Mouse (Mus musculus): ENCODE data around the gene Dlg5. TPM values are rescaled to one million over a fixed set of nuclear protein-coding genes. Genes with fewer than 3 reads are reported as not detected.

Dlg5 gene
- polyA plus RNA-seq, 1 experiment from 2014 or later: 19.3 TPM

DNA sequence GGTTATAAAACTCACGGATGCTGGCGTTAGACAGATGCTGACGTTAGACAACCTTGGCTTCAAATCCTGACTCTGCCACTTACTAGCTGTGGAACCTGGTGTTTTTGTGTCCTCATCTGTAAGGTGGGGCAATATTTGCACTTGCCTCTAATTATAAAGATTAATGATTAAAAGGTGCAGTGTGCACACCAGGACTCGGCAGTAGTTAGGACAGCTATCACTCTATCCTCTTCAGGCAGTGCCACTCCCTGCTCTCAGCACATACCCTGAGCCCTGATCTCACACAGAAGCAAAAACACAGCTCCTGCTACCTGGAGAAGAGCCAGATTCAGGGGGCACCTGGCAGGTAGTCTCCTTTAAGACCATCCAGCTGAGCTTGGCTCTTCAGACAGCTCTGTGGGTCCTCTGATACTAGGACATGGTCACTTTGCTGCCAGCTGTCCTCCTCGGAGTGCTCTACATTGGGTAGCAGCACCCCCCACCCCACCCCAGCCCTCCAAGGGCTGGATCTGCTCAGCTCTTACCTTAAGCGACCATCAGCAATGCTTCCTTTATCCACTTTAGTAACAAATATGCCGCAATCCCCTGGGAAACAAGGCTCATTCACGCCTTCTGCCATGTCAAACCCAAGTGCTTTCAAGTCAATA is 80.9 kb downstream of the Dlg5 start:
- no peak for DNase-seq (ENCODE audit: low spot score, missing footprints)

DNA sequence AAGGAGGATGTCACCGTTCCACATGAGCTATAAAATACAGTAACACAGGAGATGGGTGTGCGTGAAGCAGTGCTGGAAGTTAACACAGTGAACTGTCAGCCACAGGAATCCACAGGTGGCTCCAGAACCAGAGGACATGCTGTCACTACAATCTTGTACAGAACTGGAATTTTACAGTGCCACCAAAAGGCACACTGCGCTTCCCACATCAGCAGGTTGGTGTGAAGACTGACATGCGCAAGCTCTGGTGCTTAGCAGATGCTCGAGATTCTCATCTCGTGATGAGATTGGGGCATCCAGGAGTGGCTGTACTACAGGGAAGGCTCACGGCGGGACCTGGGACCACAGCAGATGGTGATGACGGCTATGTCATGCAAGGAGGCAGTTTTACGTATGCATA is 82.9 kb downstream of the Dlg5 start:
- DNase-seq (ENCODE audit: low spot score, missing footprints): no peak

More for the DNA sequence above, 80.9 kb downstream of the Dlg5 start:
- Histone ChIP-seq H3K4me3 (ENCODE audit: low read depth, low read length) (no peak overlapping the region), H3K4me1 (ENCODE audit: control insufficient read depth, insufficient read depth, low read length) (no peaks in the 10 kb centered on the region), H3K27me3 (ENCODE audit: control insufficient read depth, insufficient read depth, low read length) (no peaks in the 10 kb centered on the region), H3K9me3 (ENCODE audit: control insufficient read depth, low read length) (no peaks in the 10 kb centered on the region), H3K9ac (ENCODE audit: low read length) (no peak overlapping the region), H3K36me3 (ENCODE audit: control insufficient read depth, insufficient read depth, low read length) (peaks cover 11% of the 10 kb centered on the region), H3K27ac (ENCODE audit: low read depth, low read length) (no peak overlapping the region), H3K4me2 (no peak overlapping the region)
- no peak for ATAC-seq (ENCODE audit: low FRiP score)
- 88% methylated on average over 8 of the region's 8 CpGs for WGBS

DNA sequence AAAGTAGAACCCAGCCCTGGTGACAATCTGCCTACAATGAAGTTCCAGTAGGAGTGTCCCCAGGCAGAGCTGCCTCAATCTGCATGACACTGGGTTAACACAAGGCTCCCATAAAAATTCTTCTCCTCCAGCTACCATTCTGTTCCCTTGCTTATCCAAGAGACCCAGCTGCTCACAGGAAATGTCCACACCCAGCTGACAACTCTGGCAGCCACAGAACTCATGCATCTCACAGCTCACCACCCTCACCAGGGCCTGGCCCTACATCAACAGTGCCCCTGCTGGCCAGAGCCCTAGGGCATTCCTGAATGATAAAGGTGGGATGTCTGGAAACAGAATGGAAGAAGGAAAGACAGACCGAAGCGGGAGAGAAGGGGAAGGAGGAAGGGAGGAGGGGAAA is 96.8 kb downstream of the Dlg5 start:
- H3K27me3 ChIP-seq (ENCODE audit: control insufficient read depth, insufficient read depth, low read length): no peaks in the 10 kb centered on the region
- no peak overlapping the region for H3K4me2 ChIP-seq
- 87% methylated on average over 2 of the region's 2 CpGs for WGBS
- peaks cover 8% of the 10 kb centered on the region for H3K4me1 ChIP-seq (ENCODE audit: control insufficient read depth, insufficient read depth, low read length)
- H3K4me3 ChIP-seq (ENCODE audit: low read depth, low read length): no peak overlapping the region
- ATAC-seq (ENCODE audit: low FRiP score): no peak
- no peak overlapping the region for H3K27ac ChIP-seq (ENCODE audit: low read depth, low read length)
- DNase-seq (ENCODE audit: low spot score, missing footprints): no peak
- H3K36me3 ChIP-seq (ENCODE audit: control insufficient read depth, insufficient read depth, low read length): peaks cover 10% of the 10 kb centered on the region; the same call in 1 of the 2 replicates
- H3K9ac ChIP-seq (ENCODE audit: low read length): no peak overlapping the region
- H3K9me3 ChIP-seq (ENCODE audit: control insufficient read depth, low read length): no peaks in the 10 kb centered on the region

More for the DNA sequence above, 82.9 kb downstream of the Dlg5 start:
- WGBS: 94% methylated on average over 10 of the region's 10 CpGs
- Histone ChIP-seq H3K36me3 (ENCODE audit: control insufficient read depth, insufficient read depth, low read length) (peaks cover 9% of the 10 kb centered on the region), H3K4me1 (ENCODE audit: control insufficient read depth, insufficient read depth, low read length) (no peaks in the 10 kb centered on the region), H3K4me2 (no peak overlapping the region), H3K4me3 (ENCODE audit: low read depth, low read length) (no peak overlapping the region), H3K9me3 (ENCODE audit: control insufficient read depth, low read length) (no peaks in the 10 kb centered on the region), H3K9ac (ENCODE audit: low read length) (no peak overlapping the region), H3K27ac (ENCODE audit: low read depth, low read length) (no peak overlapping the region), H3K27me3 (ENCODE audit: control insufficient read depth, insufficient read depth, low read length) (no peaks in the 10 kb centered on the region)
- no peak for ATAC-seq (ENCODE audit: low FRiP score)

DNA sequence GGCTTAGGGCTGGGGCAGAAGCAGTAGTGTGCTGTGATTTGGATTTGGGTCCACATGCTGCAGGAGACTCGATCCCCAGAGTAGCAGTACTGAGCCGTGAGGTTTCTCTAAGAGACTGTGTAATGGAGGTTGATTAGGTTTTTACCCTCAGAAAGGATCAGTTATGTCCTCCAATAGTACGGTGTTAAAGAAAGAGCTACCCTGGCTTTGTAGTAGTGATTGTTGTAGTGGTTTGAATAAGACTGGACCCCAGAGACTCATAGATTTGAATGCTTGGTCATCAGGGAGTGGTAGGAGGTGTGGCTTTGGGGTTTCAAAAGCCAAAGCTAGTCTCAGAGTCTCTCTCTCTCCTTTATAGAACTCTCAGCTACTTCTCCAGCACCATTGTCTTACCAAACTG is 100.9 kb downstream of the Dlg5 start:
- 73% methylated on average over 3 of the region's 3 CpGs for WGBS
- no peak for ATAC-seq (ENCODE audit: low FRiP score)
- no peaks in the 10 kb centered on the region for H3K27me3 ChIP-seq (ENCODE audit: control insufficient read depth, insufficient read depth, low read length)
- H3K4me2 ChIP-seq: no peak overlapping the region
- H3K27ac ChIP-seq (ENCODE audit: low read depth, low read length): no peak overlapping the region
- no peak overlapping the region for H3K9ac ChIP-seq (ENCODE audit: low read length)
- no peaks in the 10 kb centered on the region for H3K9me3 ChIP-seq (ENCODE audit: control insufficient read depth, low read length)
- no peak overlapping the region for H3K4me3 ChIP-seq (ENCODE audit: low read depth, low read length)
- H3K4me1 ChIP-seq (ENCODE audit: control insufficient read depth, insufficient read depth, low read length): peaks cover 8% of the 10 kb centered on the region
- peaks cover 9% of the 10 kb centered on the region; the same call in 1 of the 2 replicates for H3K36me3 ChIP-seq (ENCODE audit: control insufficient read depth, insufficient read depth, low read length)
- no peak for DNase-seq (ENCODE audit: low spot score, missing footprints)

DNA sequence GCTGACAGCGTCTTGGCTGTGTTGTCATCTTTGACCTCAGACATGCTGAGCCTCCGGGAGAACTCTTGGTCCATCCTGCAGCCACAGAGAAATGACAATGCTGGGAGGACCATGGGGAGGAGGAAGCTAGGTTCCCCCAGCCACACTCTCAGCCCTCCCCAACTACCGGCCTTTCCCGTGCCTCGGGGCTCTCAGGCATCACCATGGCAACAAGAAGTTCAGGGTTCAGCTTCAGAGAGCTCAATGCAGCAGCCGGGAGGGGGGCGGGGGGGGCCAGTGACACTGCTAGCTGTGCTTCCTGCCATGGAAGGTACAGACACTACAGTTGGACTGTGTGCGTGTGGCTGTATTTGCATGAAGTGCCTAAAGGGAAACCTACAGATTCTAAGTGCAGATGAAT is 101.3 kb downstream of the Dlg5 start:
- no peak overlapping the region for H3K27ac ChIP-seq (ENCODE audit: low read depth, low read length)
- H3K4me2 ChIP-seq: no peak overlapping the region
- peaks cover 7% of the 10 kb centered on the region; the same call in 1 of the 2 replicates for H3K36me3 ChIP-seq (ENCODE audit: control insufficient read depth, insufficient read depth, low read length)
- peak; percentile 75 for ATAC-seq (ENCODE audit: low FRiP score)
- WGBS: 22% methylated on average over 8 of the region's 8 CpGs
- H3K27me3 ChIP-seq (ENCODE audit: control insufficient read depth, insufficient read depth, low read length): no peaks in the 10 kb centered on the region
- H3K4me1 ChIP-seq (ENCODE audit: control insufficient read depth, insufficient read depth, low read length): peaks cover 8% of the 10 kb centered on the region
- H3K9ac ChIP-seq (ENCODE audit: low read length): no peak overlapping the region
- no peak overlapping the region for H3K4me3 ChIP-seq (ENCODE audit: low read depth, low read length)
- DNase-seq (ENCODE audit: low spot score, missing footprints): peak; percentile 88
- no peaks in the 10 kb centered on the region for H3K9me3 ChIP-seq (ENCODE audit: control insufficient read depth, low read length)

DNA sequence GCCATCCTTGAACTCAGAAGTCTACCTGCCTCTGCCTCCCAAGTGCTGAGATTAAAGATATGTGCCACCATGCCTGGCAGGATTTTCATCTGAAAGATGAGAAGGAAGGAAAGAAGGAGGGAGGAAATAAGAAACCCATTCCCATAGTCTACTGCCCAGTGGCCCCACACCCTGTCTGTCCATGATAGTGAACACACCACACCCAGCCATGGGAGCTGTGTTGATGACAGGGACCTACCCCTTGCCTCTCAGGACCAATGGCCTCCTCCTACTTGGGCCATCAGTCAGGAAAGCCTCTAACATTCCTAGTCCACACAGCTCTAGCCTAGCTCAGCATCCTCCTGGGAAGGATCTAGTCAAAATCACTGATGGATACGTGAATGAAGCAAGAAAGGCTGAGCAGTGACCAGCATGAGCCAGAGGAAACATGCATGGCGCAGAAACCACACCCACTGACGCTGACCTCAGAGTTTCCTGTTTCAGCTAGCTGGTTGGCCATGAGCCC is 102.7 kb downstream of the Dlg5 start:
- no peaks in the 10 kb centered on the region for H3K27me3 ChIP-seq (ENCODE audit: control insufficient read depth, insufficient read depth, low read length)
- DNase-seq (ENCODE audit: low spot score, missing footprints) (no peak), ATAC-seq (ENCODE audit: low FRiP score) (no peak)
- no peaks in the 10 kb centered on the region for H3K9me3 ChIP-seq (ENCODE audit: control insufficient read depth, low read length)
- no peak overlapping the region for H3K9ac ChIP-seq (ENCODE audit: low read length)
- H3K4me2 ChIP-seq: no peak overlapping the region
- H3K4me1 ChIP-seq (ENCODE audit: control insufficient read depth, insufficient read depth, low read length): peaks cover 8% of the 10 kb centered on the region
- H3K36me3 ChIP-seq (ENCODE audit: control insufficient read depth, insufficient read depth, low read length): peaks cover 6% of the 10 kb centered on the region; the same call in 1 of the 2 replicates
- WGBS: 90% methylated on average over 3 of the region's 3 CpGs
- H3K4me3 ChIP-seq (ENCODE audit: low read depth, low read length): no peak overlapping the region
- H3K27ac ChIP-seq (ENCODE audit: low read depth, low read length): no peak overlapping the region

DNA sequence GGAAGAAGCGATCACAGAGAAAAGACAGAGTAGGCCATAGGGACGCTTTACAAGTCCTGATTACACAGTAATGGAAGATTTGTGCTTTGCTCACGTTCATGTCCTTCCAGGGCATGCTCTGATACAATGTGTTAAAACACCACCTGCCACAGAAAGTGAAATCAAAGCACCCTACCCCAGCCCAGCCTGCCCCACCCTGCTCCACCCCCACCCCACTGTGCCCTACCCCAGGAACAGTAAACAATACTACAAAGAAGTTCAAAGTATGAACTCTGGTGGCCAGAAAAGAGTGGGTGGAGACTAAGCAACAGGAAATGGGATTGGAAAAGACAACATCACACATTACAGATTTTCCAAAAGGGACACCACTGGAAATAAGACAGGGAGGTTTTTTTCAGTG is 104.0 kb downstream of the Dlg5 start:
- H3K36me3 ChIP-seq (ENCODE audit: control insufficient read depth, insufficient read depth, low read length): peaks cover 4% of the 10 kb centered on the region
- H3K27me3 ChIP-seq (ENCODE audit: control insufficient read depth, insufficient read depth, low read length): no peaks in the 10 kb centered on the region
- H3K9me3 ChIP-seq (ENCODE audit: control insufficient read depth, low read length): no peaks in the 10 kb centered on the region
- H3K4me1 ChIP-seq (ENCODE audit: control insufficient read depth, insufficient read depth, low read length): peaks cover 8% of the 10 kb centered on the region
- no peak overlapping the region for H3K4me2 ChIP-seq
- no peak overlapping the region for H3K27ac ChIP-seq (ENCODE audit: low read depth, low read length)
- 87% methylated on average over 3 of the region's 3 CpGs for WGBS
- no peak overlapping the region for H3K9ac ChIP-seq (ENCODE audit: low read length)
- DNase-seq (ENCODE audit: low spot score, missing footprints) (no peak), ATAC-seq (ENCODE audit: low FRiP score) (no peak)
- no peak overlapping the region for H3K4me3 ChIP-seq (ENCODE audit: low read depth, low read length)

DNA sequence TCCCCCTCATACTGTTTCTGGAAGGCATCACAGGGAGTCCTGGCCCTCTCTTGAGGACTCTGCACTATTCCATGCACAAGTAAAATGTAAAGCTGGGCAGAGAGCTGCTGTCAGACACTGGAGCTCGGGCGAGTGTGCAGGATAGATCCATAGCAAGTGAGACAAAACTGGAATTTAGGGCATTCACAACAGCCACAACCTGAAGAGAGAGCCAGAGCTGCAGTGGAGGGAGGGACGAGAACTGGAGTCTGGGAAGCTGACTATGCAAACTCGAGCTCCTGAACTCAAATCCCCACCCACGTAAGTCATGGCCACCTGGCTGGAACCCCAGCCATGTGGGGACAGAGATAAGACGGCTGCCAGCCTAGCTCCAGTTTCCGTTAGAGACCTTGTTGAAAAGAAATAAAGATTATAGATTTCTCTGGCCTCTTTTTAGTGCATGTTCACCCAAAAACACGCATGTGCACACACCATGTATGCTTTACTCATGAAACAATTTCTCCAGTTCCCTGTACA is 105.4 kb downstream of the Dlg5 start:
- H3K27me3 ChIP-seq (ENCODE audit: control insufficient read depth, insufficient read depth, low read length): no peaks in the 10 kb centered on the region
- H3K4me1 ChIP-seq (ENCODE audit: control insufficient read depth, insufficient read depth, low read length): peaks cover 8% of the 10 kb centered on the region
- ATAC-seq (ENCODE audit: low FRiP score) (no peak), DNase-seq (ENCODE audit: low spot score, missing footprints) (no peak)
- H3K9ac ChIP-seq (ENCODE audit: low read length): no peak overlapping the region
- WGBS: 90% methylated on average over 8 of the region's 8 CpGs
- H3K4me2 ChIP-seq: no peak overlapping the region
- no peak overlapping the region for H3K27ac ChIP-seq (ENCODE audit: low read depth, low read length)
- H3K36me3 ChIP-seq (ENCODE audit: control insufficient read depth, insufficient read depth, low read length): peaks cover 2% of the 10 kb centered on the region; the same call in 1 of the 2 replicates
- no peak overlapping the region for H3K4me3 ChIP-seq (ENCODE audit: low read depth, low read length)
- H3K9me3 ChIP-seq (ENCODE audit: control insufficient read depth, low read length): no peaks in the 10 kb centered on the region

DNA sequence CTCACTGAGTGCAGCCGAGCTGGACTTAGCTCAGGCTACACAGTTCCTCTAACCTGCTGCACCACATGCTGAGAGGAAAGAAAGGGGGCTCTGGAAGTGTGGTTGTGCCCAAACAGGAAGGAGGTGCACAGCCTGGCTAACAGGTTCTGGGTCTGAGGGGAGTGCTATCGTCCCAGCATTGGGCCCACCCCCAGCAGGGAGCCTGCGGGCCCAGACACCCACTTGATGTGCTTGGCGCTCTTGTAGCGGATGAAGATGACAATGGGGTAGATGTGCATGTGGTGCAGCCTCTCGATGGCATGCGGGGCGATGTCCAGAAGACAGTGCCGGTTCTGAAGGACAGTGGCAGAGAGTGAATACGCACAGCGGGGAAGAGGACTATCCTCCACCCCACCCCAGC is 108.8 kb downstream of the Dlg5 start:
- Histone ChIP-seq H3K36me3 (ENCODE audit: control insufficient read depth, insufficient read depth, low read length) (no peaks in the 10 kb centered on the region; the same call in 1 of the 2 replicates), H3K9me3 (ENCODE audit: control insufficient read depth, low read length) (no peaks in the 10 kb centered on the region), H3K27me3 (ENCODE audit: control insufficient read depth, insufficient read depth, low read length) (no peaks in the 10 kb centered on the region)

More for the DNA sequence above, 108.8 kb downstream of the Dlg5 start:
- no peak overlapping the region for H3K4me3 ChIP-seq (ENCODE audit: low read depth, low read length)
- no peak overlapping the region for H3K27ac ChIP-seq (ENCODE audit: low read depth, low read length)
- 87% methylated on average over 11 of the region's 11 CpGs for WGBS
- no peak overlapping the region for H3K4me2 ChIP-seq
- no peaks in the 10 kb centered on the region for H3K4me1 ChIP-seq (ENCODE audit: control insufficient read depth, insufficient read depth, low read length)
- DNase-seq (ENCODE audit: low spot score, missing footprints) (no peak), ATAC-seq (ENCODE audit: low FRiP score) (no peak)
- H3K9ac ChIP-seq (ENCODE audit: low read length): no peak overlapping the region

All from midbrain, embryonic 11.5 days (tissue).